Mouse (Mus musculus) spleen, adult 2 months (tissue): ENCODE measurements around the gene Ddx17. TPM values are rescaled to one million over a fixed set of nuclear protein-coding genes. Genes with fewer than 3 reads are reported as not detected.

Source experiments
- DNase-seq, 2 experiments: peaks; one replicate each; pipeline versions ENCODE4 v3.0.0 to v3.0.0-alpha.2; 2012 to 2021; ENCODE audit warnings: low spot score in 2 of 2, low read depth in 1 of 2
- H3K27ac ChIP-seq: fragments of 200-500 bp; 2 replicates; pipeline ENCODE4 v1.5.1; 2012; ENCODE audit warnings: low read length, inconsistent platforms; ENCODE audit not compliant: insufficient read depth
- H3K27me3 ChIP-seq: fragments of 200-500 bp; 2 replicates; pipeline ENCODE4 v1.6.1; 2012; ENCODE audit warnings: mild to moderate bottlenecking, moderate library complexity, low read length, inconsistent platforms; ENCODE audit not compliant: control insufficient read depth, insufficient read depth
- H3K36me3 ChIP-seq: fragments of 200-500 bp; 2 replicates; pipeline ENCODE4 v1.6.1; 2012; ENCODE audit warnings: mild to moderate bottlenecking, low read length, inconsistent platforms; ENCODE audit not compliant: control insufficient read depth, insufficient read depth
- H3K4me1 ChIP-seq: fragments of 200-500 bp; 2 replicates; pipeline ENCODE4 v1.6.1; 2011; ENCODE audit warnings: inconsistent platforms; ENCODE audit not compliant: control insufficient read depth, insufficient read depth, insufficient read length
- H3K4me3 ChIP-seq: fragments of 200-500 bp; 2 replicates; pipeline ENCODE4 v1.5.1; 2011; ENCODE audit warnings: mild to moderate bottlenecking, inconsistent platforms; ENCODE audit not compliant: insufficient read depth, insufficient read length; ENCODE audit errors: extremely low read depth
- CTCF ChIP-seq: fragments of 200-500 bp; IDR thresholded peaks from 2 replicates; pipeline ENCODE4 v1.5.1; 2011; ENCODE audit warnings: mild to moderate bottlenecking, inconsistent platforms; ENCODE audit not compliant: insufficient read depth, insufficient read length, insufficient replicate concordance; ENCODE audit errors: extremely low read depth
- POLR2A ChIP-seq: fragments of 200-500 bp; IDR thresholded peaks from 2 replicates; pipeline ENCODE4 v1.6.1; 2011; ENCODE audit warnings: low read depth, low read length, inconsistent platforms
- WGBS: fragments of 180-500 bp; shearing (Covaris S2); methylation state at CpG from one replicate; pipeline ENCODE4 v1.1.7; 2018; 5-methylcytosine and 5-hydroxymethylcytosine counted together
- polyA plus RNA-seq: library from polyadenylated mRNA; depleted of rRNA; stranded (reverse); fragments of >200 nt; gene quantifications from 2 replicates; pipeline ENCODE4 v1.2.3, GENCODE M21; 2012

Ddx17 gene
- polyA plus RNA-seq, 1 experiment = 158 TPM

- DNase-seq = no peak
- H3K27ac ChIP-seq = no peak overlapping the region
- H3K4me3 ChIP-seq = no peak overlapping the region
- 95% methylated on average over 3 of the region's 3 CpGs for WGBS
- peaks cover 64% of the 10 kb centered on the region for H3K36me3 ChIP-seq
- H3K4me1 ChIP-seq = no peaks in the 10 kb centered on the region
- H3K27me3 ChIP-seq = no peaks in the 10 kb centered on the region
- TF ChIP-seq POLR2A = no peak
- no peak for TF ChIP-seq CTCF
Measured at GRCm38 (mm10) chr15:79533796-79534195, 12.7 kb downstream of the Ddx17 start.

GRCm38 (mm10) chr15:79529935-79530334 lies 16.6 kb downstream of the Ddx17 start:
- Histone ChIP-seq H3K27ac (no peak overlapping the region), H3K27me3 (no peaks in the 10 kb centered on the region), H3K36me3 (peaks cover 42% of the 10 kb centered on the region), H3K4me1 (no peaks in the 10 kb centered on the region), H3K4me3 (no peak overlapping the region)
- DNase-seq = no peak
- WGBS = 93% methylated on average over 7 of the region's 7 CpGs
- TF ChIP-seq CTCF (no peak), POLR2A (no peak)

GRCm38 (mm10) chr15:79527991-79528639 lies 18.4 kb downstream of the Ddx17 start:
- H3K27ac ChIP-seq = no peak overlapping the region
- no peaks in the 10 kb centered on the region for H3K4me1 ChIP-seq
- H3K27me3 ChIP-seq = no peaks in the 10 kb centered on the region
- no peak overlapping the region for H3K4me3 ChIP-seq
- WGBS = 78% methylated on average over 5 of the region's 5 CpGs
- H3K36me3 ChIP-seq = peaks cover 33% of the 10 kb centered on the region
- DNase-seq = no peak
- no peak for TF ChIP-seq CTCF
- no peak for TF ChIP-seq POLR2A

GRCm38 (mm10) chr15:79527192-79527591 lies 19.3 kb downstream of the Ddx17 start:
- DNase-seq = no peak
- no peaks in the 10 kb centered on the region for H3K27me3 ChIP-seq

GRCm38 (mm10) chr15:79525979-79526768 lies 20.4 kb downstream of the Ddx17 start:
- Histone ChIP-seq H3K27ac (no peak overlapping the region), H3K4me3 (no peak overlapping the region), H3K27me3 (no peaks in the 10 kb centered on the region), H3K4me1 (no peaks in the 10 kb centered on the region), H3K36me3 (peaks cover 22% of the 10 kb centered on the region)
- DNase-seq = no peak
- no peak for TF ChIP-seq POLR2A
- no peak for TF ChIP-seq CTCF
- WGBS = 76% methylated on average over 9 of the region's 9 CpGs

More at GRCm38 (mm10) chr15:79527192-79527591, 19.3 kb downstream of the Ddx17 start:
- TF ChIP-seq CTCF (no peak), POLR2A (no peak)
- Histone ChIP-seq H3K4me3 (no peak overlapping the region), H3K4me1 (no peaks in the 10 kb centered on the region), H3K36me3 (peaks cover 29% of the 10 kb centered on the region), H3K27ac (no peak overlapping the region)
- WGBS = 88% methylated on average over 4 of the region's 4 CpGs

- no peak for DNase-seq
- Histone ChIP-seq H3K4me1 (no peaks in the 10 kb centered on the region), H3K36me3 (peaks cover 17% of the 10 kb centered on the region), H3K4me3 (no peak overlapping the region), H3K27ac (no peak overlapping the region), H3K27me3 (no peaks in the 10 kb centered on the region)
- 80% methylated on average over 5 of the region's 5 CpGs for WGBS
- TF ChIP-seq POLR2A (no peak), CTCF (no peak)
Measured at GRCm38 (mm10) chr15:79525564-79525963, 21.0 kb downstream of the Ddx17 start.
